Mouse (Mus musculus) thymus, adult 2 months (tissue): ENCODE data around the gene Arhgdia.

ENCODE experiments used
- CTCF ChIP-seq: fragments of 200-500 bp; IDR thresholded peaks from 2 replicates; pipeline ENCODE4 v1.5.1; 2012; ENCODE audit warnings: mild to moderate bottlenecking, control low read depth, low read length, moderate library complexity, borderline replicate concordance; ENCODE audit not compliant: control insufficient read depth, poor library complexity, insufficient read depth; ENCODE audit errors: extremely low read depth
- POLR2A ChIP-seq: fragments of 200-500 bp; IDR thresholded peaks from 2 replicates; pipeline ENCODE4 v1.6.1; 2012; ENCODE audit warnings: mild to moderate bottlenecking, low read length, control low read depth, moderate library complexity; ENCODE audit not compliant: control insufficient read depth, poor library complexity, insufficient read depth; ENCODE audit errors: extremely low read depth

- TF ChIP-seq CTCF = no peak
- TF ChIP-seq POLR2A = no peak
Measured at GRCm38 (mm10) chr11:120555260-120555659, 26.2 kb downstream of the Arhgdia start.
